Mouse (Mus musculus): ENCODE results near the gene Ggnbp2.
"Not testable (repeated sequence)": the region's sequence is repeated elsewhere in the genome, so short reads cannot be mapped to it uniquely, and the experiment has no call there.

Ggnbp2 gene

DNA sequence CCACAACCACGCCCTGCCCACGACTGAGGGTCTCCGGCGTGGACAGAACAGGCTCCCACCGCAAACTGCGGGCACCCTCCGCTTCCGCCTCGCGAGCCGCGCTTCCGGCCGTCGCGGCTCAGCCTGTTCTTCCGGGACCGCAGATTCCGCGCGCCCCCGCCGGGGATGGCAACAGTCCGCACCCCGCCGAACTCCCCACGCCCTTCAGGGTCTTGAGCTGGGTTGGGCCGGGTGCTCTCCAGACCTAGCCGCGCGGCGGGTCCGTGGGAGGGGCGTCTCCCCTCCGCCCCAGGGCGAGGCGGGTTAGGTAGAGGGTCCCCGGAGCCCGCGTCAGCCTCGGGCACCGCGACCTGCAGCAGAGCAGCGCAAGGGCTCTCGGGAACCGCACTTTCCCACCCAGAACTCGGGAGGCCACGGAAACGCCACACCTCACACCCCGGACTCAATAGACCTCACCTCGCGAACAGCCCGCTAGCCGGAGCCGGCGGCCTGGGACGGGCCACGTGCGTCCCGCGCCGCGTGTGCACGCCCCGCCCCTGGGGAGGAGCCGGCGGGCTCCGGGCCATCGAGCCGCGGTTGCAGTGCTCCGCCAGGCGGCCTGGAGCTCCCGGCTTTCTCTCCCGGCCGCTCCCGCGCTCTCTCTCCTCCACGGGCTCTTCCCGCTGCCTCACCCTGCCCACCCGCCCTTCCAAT, 9.3 kb upstream of the Ggnbp2 start, which contains the start of the genes Myo19 and Pigw:
Gene Myo19 (plus strand): TSS at position 377 of the 693 bp plus-strand sequence.
Gene Pigw (minus strand): TSS at position 514 of the 693 bp plus-strand sequence.
- peak; percentile 82 for DNase-seq (ENCODE audit: low spot score)

DNA sequence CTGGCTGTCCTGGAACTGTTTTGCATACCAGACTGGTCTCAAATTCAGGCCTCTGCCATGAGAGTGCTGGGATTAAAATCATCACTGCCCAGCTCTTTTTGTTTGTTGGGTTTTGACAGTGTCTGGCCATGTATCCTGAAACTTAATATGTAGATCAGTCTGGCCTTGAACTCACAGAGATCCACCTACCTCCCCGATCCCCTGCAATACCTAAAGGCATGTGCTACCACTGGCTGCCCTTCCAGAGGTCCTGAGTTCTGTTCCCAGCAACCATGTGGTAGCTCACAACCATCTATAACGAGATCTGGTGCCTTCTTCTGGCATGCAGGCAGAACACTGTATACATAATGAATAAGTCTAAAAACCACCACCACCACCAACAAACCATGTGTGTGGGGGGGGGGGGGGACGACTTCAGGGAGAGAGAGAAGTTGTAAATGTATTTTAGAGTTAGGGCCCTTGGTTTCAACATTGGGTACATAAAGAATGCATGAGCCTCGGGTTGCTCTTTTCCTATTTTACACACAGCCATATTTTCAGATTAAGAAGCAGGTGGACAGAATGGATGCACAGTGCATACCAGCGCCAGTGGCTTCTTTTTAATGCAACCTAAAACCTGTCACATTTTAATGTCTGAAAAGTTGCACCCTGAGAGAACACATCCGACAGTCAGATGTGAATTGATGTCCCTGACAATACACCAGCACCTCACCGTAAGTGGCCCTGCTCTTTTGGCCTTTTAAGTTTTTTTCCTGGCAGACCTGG, 8.6 kb upstream of the Ggnbp2 start:
- no peak for DNase-seq (ENCODE audit: low spot score)

DNA sequence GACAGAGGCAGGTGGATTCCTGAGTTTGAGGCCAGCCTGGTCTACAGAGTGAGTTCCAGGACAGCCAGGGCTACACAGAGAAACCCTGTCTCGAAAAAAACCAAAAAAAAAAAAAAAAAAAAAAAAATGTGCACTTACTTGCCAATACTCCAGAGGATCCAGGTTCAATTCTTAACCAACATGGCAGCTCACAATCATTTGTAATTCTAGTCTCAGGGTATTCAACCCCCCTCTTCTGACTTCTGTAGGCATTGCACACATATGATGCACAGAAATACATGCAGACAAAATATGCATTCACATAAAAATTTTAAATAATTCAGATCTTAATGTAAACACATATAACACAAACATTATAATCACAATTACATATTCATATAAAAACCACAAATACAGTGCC, 5.4 kb upstream of the Ggnbp2 start:
- not testable (repeated sequence) for DNase-seq (ENCODE audit: low spot score)

DNA sequence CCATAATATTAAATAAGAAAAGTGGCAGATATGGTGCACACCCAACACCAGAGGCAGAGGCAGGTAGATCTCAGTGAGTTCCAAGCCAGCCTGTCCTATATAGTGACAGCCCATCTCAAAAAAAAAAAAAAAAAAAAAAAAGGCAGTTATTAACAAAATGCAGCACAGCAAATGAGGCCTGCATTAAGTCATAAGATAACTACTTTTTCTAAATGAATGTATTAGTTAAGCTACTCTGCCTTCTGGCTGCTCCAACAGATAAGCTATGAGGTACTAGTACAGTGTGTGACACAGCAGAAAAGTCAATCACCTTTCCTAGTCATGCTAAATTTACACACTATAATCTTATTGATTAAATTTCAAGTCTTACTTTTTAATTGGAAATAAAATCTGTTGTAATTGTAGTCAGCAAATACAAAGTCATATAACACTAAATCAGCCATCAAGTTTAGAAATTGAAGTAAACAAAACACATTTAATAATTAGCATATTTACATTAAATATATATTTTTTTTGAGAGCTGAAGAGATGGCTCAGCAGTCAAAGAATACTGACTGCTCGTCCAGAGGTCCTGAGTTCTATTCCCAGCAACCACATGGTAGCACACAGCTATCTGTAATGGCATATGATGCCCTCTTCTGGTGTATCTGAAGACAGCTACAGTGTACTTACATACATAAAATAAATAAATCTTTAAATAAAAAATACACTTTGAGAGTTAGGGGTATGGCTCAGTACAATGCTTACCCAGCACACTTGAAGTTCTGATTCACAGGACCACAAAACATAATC, 2.6 kb upstream of the Ggnbp2 start:
- no peak for DNase-seq (ENCODE audit: low spot score)

DNA sequence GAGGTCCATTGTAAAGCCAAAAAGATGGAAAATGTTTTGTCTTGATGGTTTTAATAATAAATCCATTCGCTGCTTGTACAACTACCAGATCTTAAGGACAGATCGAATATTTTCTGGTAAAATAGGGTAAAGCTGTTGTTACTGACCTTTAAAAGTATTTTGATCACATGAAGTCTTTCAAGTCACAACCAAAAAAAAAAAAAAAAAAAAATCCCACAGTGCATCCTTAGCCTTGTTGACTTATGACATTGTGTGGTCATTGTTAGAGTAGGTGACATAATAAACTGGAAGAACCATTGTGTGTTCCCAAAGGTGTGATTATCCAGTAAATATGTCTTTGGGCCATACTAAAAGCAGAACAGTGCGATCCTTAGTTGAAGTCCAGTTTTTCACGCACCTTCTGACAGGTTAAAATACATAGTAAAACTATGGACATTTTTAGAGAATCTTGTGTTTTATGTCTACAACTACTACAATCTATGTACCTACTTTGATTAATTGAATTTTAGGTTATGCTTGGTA, 992 bp upstream of the Ggnbp2 start:
- DNase-seq (ENCODE audit: low spot score), result no peak

DNA sequence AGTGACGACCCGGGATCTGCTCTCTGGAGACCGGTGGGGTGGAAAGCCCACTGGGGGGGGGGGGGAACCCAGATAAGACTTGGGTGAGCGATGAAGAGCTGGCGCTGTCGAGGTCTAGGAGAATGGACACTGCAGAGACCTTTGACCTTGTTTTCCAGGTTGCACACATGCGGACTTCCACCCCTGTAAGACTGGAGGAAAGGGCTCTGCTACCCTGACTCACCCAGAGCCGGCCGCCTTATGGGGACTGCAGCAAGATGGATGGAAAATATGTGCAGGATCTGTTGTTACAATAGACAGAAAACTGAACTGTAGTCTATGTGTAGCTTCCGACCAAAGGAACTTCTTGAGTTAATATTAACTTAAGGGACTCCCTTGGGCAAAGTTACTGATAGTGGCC, 429 bp upstream of the Ggnbp2 start:
- DNase-seq (ENCODE audit: low spot score), result peak; percentile 48

DNA sequence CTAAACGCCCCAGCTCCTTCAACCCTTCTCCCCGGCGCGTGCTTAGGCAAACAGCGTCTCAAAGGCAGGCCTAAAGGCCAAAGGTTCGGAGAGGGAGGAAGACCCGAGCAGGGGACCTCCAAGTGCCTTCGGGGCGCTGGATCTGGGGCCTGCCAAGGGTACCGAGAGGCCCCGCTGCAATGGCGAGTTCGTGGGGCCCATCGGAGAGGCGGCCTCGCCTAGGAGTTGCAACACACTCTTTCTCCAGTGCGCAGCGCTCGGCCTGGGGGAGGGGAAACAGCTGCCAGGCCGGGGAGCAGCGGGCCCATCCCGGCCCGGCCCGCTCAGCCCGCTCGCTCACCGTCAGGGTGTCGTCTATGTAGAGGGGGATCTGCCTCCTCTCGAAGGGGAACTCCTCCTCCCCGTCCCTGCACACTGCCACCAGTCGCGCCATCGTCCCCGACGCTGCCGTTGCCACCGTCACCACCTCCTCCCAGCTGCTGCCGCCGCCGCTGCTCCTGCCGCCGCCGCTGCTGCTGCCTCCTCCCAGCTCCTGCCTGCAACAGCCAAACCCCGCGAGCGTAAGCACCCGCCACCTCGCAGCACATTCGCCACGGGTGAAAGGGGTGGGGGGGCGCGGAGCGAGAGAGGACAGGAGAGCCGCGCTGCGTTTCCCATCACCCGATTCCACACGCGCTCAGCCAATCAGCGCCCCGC, 932 bp downstream of the Ggnbp2 start:
- peak; percentile 94 for DNase-seq (ENCODE audit: low spot score)

DNA sequence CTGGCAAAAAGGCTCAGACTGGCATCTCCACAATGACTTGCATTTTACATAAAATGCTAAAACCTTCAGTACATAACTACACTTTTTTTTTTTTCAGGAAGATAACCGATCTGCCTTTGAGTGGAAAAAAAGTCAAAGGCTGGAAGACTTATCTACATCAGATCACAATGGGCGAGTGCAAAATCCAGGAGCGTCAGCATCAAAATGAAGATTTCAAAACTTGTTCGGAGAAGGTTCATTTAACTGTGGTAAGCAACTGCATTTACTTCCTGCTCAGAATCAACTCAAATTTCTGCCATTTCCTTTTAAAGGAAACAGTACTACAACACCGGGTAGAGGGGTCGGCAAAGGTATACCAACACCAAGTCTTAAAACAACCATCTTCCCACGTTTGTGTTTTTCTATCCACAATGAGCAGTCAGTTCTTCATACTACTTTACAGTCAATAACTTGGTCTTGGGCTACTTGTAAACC, 1.8 kb downstream of the Ggnbp2 start:
- DNase-seq (ENCODE audit: low spot score), result no peak

DNA sequence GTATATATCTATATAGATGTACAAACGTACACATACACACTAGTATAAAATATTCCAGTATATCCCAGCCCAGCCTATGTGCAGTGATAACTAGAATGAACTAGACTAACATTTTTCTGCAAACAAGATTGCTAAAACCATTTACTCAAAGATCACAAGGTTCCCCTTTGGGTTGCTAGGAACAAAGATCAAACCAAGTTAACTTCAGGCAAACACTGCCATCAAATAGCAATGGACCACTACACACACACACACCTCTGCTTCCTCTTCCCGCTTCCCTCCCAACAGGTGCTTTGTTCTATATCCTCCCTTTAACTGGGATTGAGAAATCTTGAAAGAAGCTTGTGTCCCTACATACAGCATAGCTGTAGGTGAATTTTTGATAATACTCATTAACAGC, 3.0 kb downstream of the Ggnbp2 start:
- DNase-seq (ENCODE audit: low spot score), result no peak

DNA sequence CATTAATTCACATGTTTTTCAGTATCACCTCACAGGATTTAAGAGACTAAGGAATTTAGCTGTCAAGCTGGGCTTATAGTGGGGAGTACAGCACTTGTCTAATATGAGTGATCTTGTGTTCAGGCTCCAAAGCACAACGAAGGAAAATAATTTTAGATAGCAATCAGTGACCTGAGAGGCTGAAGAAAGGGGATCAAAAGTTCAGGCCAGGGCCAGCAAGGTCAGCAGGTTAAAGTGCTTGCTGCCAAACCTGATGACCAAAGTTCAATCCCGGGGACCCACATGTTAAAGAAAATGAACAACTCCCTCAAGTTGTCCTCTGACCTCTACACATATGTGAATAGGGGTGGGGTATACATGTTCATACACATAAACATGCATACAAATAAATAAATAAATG, 5.3 kb downstream of the Ggnbp2 start:
- no peak for DNase-seq (ENCODE audit: low spot score)

DNA sequence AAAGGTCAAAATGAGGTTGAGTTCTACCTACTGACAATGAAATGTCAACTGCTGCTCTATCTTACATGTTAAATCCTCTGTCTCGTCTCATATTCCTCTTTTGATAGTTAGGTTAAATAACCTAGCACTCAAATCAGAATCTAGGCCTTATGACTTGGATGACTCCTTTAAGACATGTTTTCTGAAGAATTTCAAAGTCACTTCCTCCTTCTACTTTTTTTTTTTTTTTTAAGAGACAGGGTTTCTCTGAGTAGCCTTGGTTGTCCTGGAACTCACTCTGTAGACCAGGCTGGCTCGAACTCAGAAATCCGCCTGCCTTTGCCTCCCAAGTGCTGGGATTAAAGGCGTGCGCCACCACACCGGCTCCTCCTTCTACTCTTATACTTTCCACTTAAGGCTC, 15.3 kb downstream of the Ggnbp2 start:
- no peak for DNase-seq (ENCODE audit: low spot score)

DNA sequence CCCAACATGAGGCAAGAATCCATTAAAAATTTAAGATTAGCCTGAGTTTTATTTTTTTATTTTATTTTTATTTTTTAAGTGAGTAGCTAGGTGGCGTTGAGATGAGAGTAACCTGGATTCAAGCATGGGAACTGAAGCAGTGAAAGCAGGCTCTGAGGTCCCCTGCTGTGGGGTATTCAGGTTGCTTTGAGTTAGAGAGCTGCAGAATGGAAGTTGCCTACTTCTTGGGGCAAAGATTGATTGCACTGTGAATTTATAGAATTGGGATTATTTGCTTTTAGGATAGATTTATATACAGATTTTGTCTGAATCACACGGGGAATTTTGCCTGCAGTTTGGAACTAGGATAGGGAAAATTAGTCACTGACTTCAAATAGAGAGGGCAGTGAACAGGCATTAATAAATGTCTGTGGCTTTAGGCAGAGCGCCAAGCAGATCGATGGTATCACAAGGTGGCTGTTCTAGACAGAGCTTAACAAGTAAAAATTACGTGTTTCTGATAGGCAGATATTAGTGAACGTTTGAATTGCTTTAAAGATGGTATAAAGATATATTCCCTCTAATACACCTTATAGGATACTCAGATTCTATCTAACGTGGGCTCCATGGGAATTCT, 23.0 kb downstream of the Ggnbp2 start:
- DNase-seq (ENCODE audit: low spot score), result peak; percentile 75

DNA sequence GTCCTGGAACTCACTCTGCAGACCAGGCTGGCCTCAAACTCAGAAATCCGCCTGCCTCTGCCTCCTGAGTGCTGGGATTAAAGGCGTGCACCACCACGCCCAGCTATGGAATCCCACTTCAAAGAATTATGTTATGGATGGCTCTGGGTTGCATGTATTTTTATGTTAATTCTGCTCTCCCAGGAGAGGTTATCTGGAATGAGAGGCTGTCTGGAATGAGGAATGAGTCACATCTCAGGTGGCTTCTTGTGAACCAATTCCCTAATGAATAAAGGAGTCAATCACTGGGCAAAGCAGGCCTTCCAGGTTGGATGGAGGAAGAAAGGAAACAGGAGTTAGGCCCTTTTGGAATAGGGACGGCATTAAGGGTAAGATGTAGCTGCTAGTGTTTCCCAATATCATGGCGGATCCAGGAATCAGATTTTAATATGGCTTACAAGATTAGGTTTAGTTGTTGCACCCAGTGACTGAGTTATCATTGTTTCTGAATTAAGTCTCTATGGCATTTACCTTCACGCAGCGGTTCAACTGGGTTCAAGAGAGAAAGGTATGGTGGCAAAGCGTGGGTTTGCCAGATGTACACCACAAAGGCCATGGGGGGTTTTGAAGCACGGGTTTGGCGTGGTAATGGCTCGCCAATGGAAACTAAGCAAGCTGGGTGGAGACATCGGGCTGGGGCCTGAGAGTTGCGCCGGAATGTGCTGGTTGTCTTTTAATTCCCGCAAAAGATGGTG, 23.7 kb downstream of the Ggnbp2 start:
- no peak for DNase-seq (ENCODE audit: low spot score)

DNA sequence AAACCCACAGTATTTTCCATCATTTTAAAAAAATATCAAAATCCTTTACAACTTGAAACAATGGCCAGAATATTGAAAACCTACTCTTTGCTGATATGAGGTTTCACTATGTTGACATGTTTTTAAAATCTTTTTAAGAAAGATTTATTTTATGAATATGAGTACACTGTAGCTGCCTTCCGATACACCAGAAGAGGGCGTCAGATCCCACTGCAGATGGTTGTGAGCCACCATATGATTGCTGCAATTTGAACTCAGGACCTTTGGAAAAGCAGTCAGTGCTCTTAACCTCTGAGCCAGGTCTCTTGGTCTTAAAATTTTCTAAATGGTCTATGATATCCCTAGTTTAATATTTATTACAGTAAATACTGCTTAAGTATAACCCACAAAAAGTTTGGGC, 31.3 kb downstream of the Ggnbp2 start:
- no peak for DNase-seq (ENCODE audit: low spot score)

DNA sequence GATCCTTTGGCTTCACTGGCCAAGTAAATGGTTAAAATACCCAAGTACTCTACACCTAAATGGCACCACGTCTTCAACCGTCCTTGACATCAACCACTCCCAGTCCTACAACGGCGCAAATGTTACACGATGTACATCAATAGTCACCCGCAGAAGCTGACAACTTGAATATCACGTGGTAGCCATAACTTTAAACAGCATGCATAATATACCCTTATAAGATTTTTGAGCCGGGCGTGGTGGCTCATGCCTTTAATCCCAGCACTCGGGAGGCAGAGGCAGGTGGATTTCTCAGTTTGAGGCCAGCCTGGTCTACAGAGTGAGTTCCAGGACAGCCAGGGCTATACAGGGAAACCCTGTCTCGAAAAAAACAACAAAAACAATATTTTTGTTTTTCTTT, 41.1 kb downstream of the Ggnbp2 start:
- DNase-seq (ENCODE audit: low spot score), result not testable (repeated sequence)

DNA sequence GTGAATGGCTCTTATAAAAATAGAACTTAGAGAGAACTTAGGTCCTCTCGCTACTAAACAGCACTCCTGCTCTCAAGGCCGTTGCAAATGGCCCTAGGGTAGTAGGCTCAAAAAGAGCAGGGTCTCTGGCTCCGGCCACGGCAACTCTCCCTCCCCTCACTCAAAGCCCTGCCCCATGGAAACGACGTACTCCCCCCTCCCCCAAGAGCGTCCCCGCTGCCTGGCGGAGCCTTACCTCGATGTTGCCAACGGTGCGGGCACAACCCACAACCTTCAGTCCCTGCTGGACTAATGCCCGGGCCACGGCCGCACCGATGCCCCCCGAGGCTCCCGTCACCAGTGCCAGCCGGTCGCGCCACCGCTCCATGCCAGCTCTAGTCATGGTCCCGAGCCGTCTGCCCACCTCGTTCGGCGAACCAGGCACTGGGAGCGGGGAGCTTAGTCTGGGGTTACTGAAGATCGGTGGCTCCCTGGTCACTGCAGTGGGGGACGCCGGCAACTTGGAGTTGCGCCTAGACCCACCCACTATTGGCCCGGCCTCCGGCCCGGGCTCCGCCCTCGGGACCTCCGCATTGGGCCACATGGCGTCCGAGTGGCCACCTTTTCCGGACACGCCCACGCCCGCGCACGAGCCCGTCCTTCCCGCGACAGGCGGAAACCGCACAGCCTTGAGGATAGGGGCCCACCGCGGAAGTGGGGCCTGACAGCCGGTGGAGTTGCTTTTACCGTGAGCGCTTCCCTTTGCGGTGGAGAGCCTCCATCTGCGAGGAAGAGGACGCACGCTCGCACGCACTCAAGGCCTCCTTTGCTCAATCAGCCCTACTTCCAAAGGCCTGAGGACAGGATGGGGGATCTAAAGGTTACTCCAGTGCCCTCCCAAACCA, 41.9 kb downstream of the Ggnbp2 start, which contains the start of gene Dhrs11:
Gene Dhrs11 (minus strand): TSS at position 479 of the 884 bp plus-strand sequence.
- DNase-seq (ENCODE audit: low spot score), result peak; percentile 95

DNA sequence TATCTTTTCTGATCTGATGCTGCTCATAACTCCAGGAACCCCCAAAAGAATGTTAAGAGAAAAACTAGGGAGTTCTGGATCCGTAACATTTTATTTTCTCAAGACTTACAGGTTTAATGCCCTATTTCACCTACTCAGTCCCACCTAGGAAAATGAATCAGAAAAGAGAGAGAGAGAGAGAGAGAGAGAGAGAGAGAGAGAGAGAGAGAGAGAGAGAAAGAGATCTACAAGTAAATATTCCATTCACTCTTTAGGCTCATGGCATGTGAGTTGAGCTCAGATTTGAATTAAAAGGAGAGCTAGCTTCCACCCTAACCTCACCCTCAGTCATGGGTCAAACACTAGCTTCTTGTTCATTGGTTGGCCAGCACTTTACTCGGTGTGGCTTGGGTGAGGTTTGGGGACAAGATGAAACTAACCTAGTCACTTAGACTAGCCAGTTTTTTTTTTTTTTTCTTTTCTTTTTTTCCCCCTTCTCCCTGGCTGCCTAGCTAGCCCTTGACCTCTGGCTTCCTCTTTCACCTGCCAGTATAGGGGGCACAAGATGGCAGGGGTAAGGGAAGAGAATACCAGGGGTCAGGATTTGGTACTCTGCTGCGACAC, 42.6 kb downstream of the Ggnbp2 start:
- DNase-seq (ENCODE audit: low spot score), result no peak

DNA sequence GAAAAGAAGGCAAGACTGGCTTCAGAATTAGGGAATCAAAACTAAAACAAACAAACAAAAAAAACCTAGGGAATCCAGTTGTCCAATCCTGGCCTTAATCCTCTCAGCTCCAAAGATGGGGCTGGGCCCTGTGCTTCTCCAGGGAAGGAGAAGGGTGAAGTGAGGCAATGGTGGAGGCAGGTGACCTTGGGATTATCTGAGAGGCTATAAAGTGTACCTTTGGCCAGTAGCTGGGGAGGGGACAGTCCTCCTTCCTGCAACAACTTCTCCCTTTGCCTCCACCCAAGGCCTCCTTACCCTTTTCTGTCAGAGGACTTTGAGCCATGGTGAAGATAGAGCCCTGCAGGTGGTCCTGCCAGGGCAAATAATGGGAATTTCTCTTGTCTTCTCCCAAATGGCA, 43.1 kb downstream of the Ggnbp2 start:
- DNase-seq (ENCODE audit: low spot score), result no peak

DNA sequence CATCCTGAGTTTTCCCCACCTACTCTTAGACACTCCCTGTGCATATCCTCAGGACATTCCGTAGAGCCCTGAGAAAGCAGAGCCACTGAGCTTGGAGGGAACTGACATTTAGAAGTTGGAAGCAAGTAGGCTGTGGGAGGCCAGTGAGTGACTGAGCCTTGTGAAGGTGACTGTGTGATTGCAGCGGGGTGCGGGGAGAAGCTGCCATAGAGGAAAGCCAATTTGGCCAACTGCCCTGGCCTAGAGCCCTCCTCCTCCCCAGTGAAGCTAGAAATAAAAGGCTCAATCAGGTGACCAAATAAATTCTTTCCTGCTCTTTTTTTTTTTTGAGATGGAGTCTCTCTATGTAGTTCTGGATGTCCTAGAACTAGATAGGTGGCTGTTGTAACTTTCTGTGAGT, 44.4 kb downstream of the Ggnbp2 start:
- peak; percentile 50 for DNase-seq (ENCODE audit: low spot score)

Data from urinary bladder, postnatal 14 days (tissue).